Mouse (Mus musculus): ENCODE measurements at regions not wholly inside any gene's neighbourhood (a gene's known extent, or its start where the extent isn't known, plus 50 kb on each side); places are given as distances from the start of the nearest gene placed in this dataset.

GRCm38 (mm10) chr2:75484951-75485350 lies 174.1 kb upstream of the Hnrnpa3 start:
- ATAC-seq (ENCODE audit: extremely low read depth, insufficient number of reproducible peaks, low FRiP score, poor library complexity, severe bottlenecking) (no peak), DNase-seq (ENCODE audit: low spot score) (no peak)
- Histone ChIP-seq H3K4me1 (ENCODE audit: insufficient read depth, low read depth, low read length) (no peaks in the 10 kb centered on the region), H3K4me3 (ENCODE audit: low read depth, low read length) (no peak overlapping the region), H3K9me3 (replicated peaks) (no peaks in the 10 kb centered on the region), H3K27me3 (ENCODE audit: insufficient read depth, low read length) (no peaks in the 10 kb centered on the region), H3K36me3 (replicated peaks) (no peaks in the 10 kb centered on the region)
- TF ChIP-seq GATA1 (IDR thresholded peaks at IDR 0.05; ENCODE audit: borderline replicate concordance, low read length) (no peak), TAL1 (conservative IDR thresholded peaks at IDR 0.05; ENCODE audit: low read depth, low read length) (no peak), CTCF (IDR thresholded peaks at IDR 0.05; ENCODE audit: low read depth, low read length) (no peak), GATA2 (IDR thresholded peaks at IDR 0.05; ENCODE audit: borderline replicate concordance, low read depth, low read length) (no peak)

GRCm38 (mm10) chr2:75491150-75491549 lies 167.9 kb upstream of the Hnrnpa3 start:
- Histone ChIP-seq H3K36me3 (replicated peaks) (no peaks in the 10 kb centered on the region), H3K27me3 (ENCODE audit: insufficient read depth, low read length) (no peaks in the 10 kb centered on the region), H3K9me3 (replicated peaks) (no peaks in the 10 kb centered on the region), H3K4me3 (ENCODE audit: low read depth, low read length) (no peak overlapping the region), H3K4me1 (ENCODE audit: insufficient read depth, low read depth, low read length) (no peaks in the 10 kb centered on the region)
- DNase-seq (ENCODE audit: low spot score) (no peak), ATAC-seq (ENCODE audit: extremely low read depth, insufficient number of reproducible peaks, low FRiP score, poor library complexity, severe bottlenecking) (no peak)
- no peak for TF ChIP-seq TAL1 (conservative IDR thresholded peaks at IDR 0.05; ENCODE audit: low read depth, low read length)
- no peak for TF ChIP-seq CTCF (IDR thresholded peaks at IDR 0.05; ENCODE audit: low read depth, low read length)
- TF ChIP-seq GATA2 (IDR thresholded peaks at IDR 0.05; ENCODE audit: borderline replicate concordance, low read depth, low read length) = no peak

- ATAC-seq (ENCODE audit: extremely low read depth, insufficient number of reproducible peaks, low FRiP score, poor library complexity, severe bottlenecking) (no peak), DNase-seq (ENCODE audit: low spot score) (no peak)
- TF ChIP-seq GATA1 (IDR thresholded peaks at IDR 0.05; ENCODE audit: borderline replicate concordance, low read length) = no peak
- TF ChIP-seq POLR2AphosphoS5 (IDR thresholded peaks at IDR 0.05; ENCODE audit: insufficient replicate concordance, low read depth, low read length) = no peak
- TF ChIP-seq CTCF (IDR thresholded peaks at IDR 0.05; ENCODE audit: low read depth, low read length) = no peak
- TF ChIP-seq GATA2 (IDR thresholded peaks at IDR 0.05; ENCODE audit: borderline replicate concordance, low read depth, low read length) = no peak
- Histone ChIP-seq H3K9me3 (replicated peaks) (no peaks in the 10 kb centered on the region), H3K27me3 (ENCODE audit: insufficient read depth, low read length) (no peaks in the 10 kb centered on the region), H3K4me1 (ENCODE audit: insufficient read depth, low read depth, low read length) (no peaks in the 10 kb centered on the region), H3K36me3 (replicated peaks) (no peaks in the 10 kb centered on the region), H3K4me3 (ENCODE audit: low read depth, low read length) (no peak overlapping the region)
These were observed 167.1 kb upstream of the Hnrnpa3 start for GRCm38 (mm10) chr2:75491789-75492500.

GRCm38 (mm10) chr2:75492501-75492898 lies 166.6 kb upstream of the Hnrnpa3 start:
- H3K9me3 ChIP-seq (replicated peaks) = no peaks in the 10 kb centered on the region

GRCm38 (mm10) chr2:75496606-75497240 lies 162.3 kb upstream of the Hnrnpa3 start:
- Histone ChIP-seq H3K4me1 (ENCODE audit: insufficient read depth, low read depth, low read length) (no peaks in the 10 kb centered on the region), H3K27me3 (ENCODE audit: insufficient read depth, low read length) (no peaks in the 10 kb centered on the region), H3K9me3 (replicated peaks) (no peaks in the 10 kb centered on the region), H3K4me3 (ENCODE audit: low read depth, low read length) (no peak overlapping the region), H3K36me3 (replicated peaks) (no peaks in the 10 kb centered on the region)
- TF ChIP-seq TAL1 (conservative IDR thresholded peaks at IDR 0.05; ENCODE audit: low read depth, low read length) (no peak), GATA1 (IDR thresholded peaks at IDR 0.05; ENCODE audit: borderline replicate concordance, low read length) (no peak), GATA2 (IDR thresholded peaks at IDR 0.05; ENCODE audit: borderline replicate concordance, low read depth, low read length) (no peak), CTCF (IDR thresholded peaks at IDR 0.05; ENCODE audit: low read depth, low read length) (no peak), POLR2AphosphoS5 (IDR thresholded peaks at IDR 0.05; ENCODE audit: insufficient replicate concordance, low read depth, low read length) (no peak)
- DNase-seq (ENCODE audit: low spot score) = no peak
- no peak for ATAC-seq (ENCODE audit: extremely low read depth, insufficient number of reproducible peaks, low FRiP score, poor library complexity, severe bottlenecking)

More at GRCm38 (mm10) chr2:75492501-75492898, 166.6 kb upstream of the Hnrnpa3 start:
- no peak for TF ChIP-seq GATA2 (IDR thresholded peaks at IDR 0.05; ENCODE audit: borderline replicate concordance, low read depth, low read length)
- no peak for TF ChIP-seq TAL1 (conservative IDR thresholded peaks at IDR 0.05; ENCODE audit: low read depth, low read length)
- no peak for TF ChIP-seq GATA1 (IDR thresholded peaks at IDR 0.05; ENCODE audit: borderline replicate concordance, low read length)
- TF ChIP-seq CTCF (IDR thresholded peaks at IDR 0.05; ENCODE audit: low read depth, low read length) = no peak
- no peak for TF ChIP-seq POLR2AphosphoS5 (IDR thresholded peaks at IDR 0.05; ENCODE audit: insufficient replicate concordance, low read depth, low read length)
- no peaks in the 10 kb centered on the region for H3K27me3 ChIP-seq (ENCODE audit: insufficient read depth, low read length)
- no peaks in the 10 kb centered on the region for H3K36me3 ChIP-seq (replicated peaks)
- no peaks in the 10 kb centered on the region for H3K4me1 ChIP-seq (ENCODE audit: insufficient read depth, low read depth, low read length)
- H3K4me3 ChIP-seq (ENCODE audit: low read depth, low read length) = no peak overlapping the region
- DNase-seq (ENCODE audit: low spot score) (no peak), ATAC-seq (ENCODE audit: extremely low read depth, insufficient number of reproducible peaks, low FRiP score, poor library complexity, severe bottlenecking) (no peak)

- no peak for TF ChIP-seq POLR2AphosphoS5 (IDR thresholded peaks at IDR 0.05; ENCODE audit: insufficient replicate concordance, low read depth, low read length)
- no peak for TF ChIP-seq GATA1 (IDR thresholded peaks at IDR 0.05; ENCODE audit: borderline replicate concordance, low read length)
- TF ChIP-seq TAL1 (conservative IDR thresholded peaks at IDR 0.05; ENCODE audit: low read depth, low read length) = no peak
- DNase-seq (ENCODE audit: low spot score) (no peak), ATAC-seq (ENCODE audit: extremely low read depth, insufficient number of reproducible peaks, low FRiP score, poor library complexity, severe bottlenecking) (no peak)
- Histone ChIP-seq H3K9me3 (replicated peaks) (no peaks in the 10 kb centered on the region), H3K4me3 (ENCODE audit: low read depth, low read length) (no peak overlapping the region), H3K36me3 (replicated peaks) (no peaks in the 10 kb centered on the region), H3K4me1 (ENCODE audit: insufficient read depth, low read depth, low read length) (no peaks in the 10 kb centered on the region), H3K27me3 (ENCODE audit: insufficient read depth, low read length) (no peaks in the 10 kb centered on the region)
These were observed 148.8 kb upstream of the Hnrnpa3 start for GRCm38 (mm10) chr2:75510223-75510622.

Data from G1E (cell line).